Mouse (Mus musculus) adrenal gland, postnatal 10 days (tissue): ENCODE data around the gene Sh3kbp1. TPM values are rescaled to one million over a fixed set of nuclear protein-coding genes. Genes with fewer than 3 reads are reported as not detected.
A peak's percentile ranks its signal among the peaks of the same experiment; 100 is the strongest.

Source experiments
- DNase-seq: peaks from one replicate; pipeline ENCODE4 v3.0.0; 2021; ENCODE audit warnings: mixed read lengths
- total RNA-seq, 2 experiments: library from RNA; stranded (reverse); gene quantifications; 2 replicates each; pipeline ENCODE4 v1.2.3; 2021

Gene Sh3kbp1
- total RNA-seq, 2 experiments from 2014 or later: 52.6 to 58.7 TPM

GRCm38 (mm10) chrX:159678320-159678835, 51.3 kb downstream of the Sh3kbp1 start:
- no peak for DNase-seq

- no peak for DNase-seq
These were observed 58.4 kb downstream of the Sh3kbp1 start for GRCm38 (mm10) chrX:159685521-159685920.

- no peak for DNase-seq
These were observed 59.8 kb downstream of the Sh3kbp1 start for GRCm38 (mm10) chrX:159686850-159687249.

GRCm38 (mm10) chrX:159688698-159689097, 61.6 kb downstream of the Sh3kbp1 start:
- DNase-seq: no peak

GRCm38 (mm10) chrX:159689785-159690416, 62.8 kb downstream of the Sh3kbp1 start:
- DNase-seq: no peak

- no peak for DNase-seq
These were observed 66.1 kb downstream of the Sh3kbp1 start for GRCm38 (mm10) chrX:159693126-159693525.

- DNase-seq: no peak
These were observed 69.5 kb downstream of the Sh3kbp1 start for GRCm38 (mm10) chrX:159696545-159696944.

- no peak for DNase-seq
These were observed 70.0 kb downstream of the Sh3kbp1 start for GRCm38 (mm10) chrX:159697030-159697454.

GRCm38 (mm10) chrX:159702850-159703249, 75.8 kb downstream of the Sh3kbp1 start:
- no peak for DNase-seq

GRCm38 (mm10) chrX:159704381-159705004, 77.4 kb downstream of the Sh3kbp1 start:
- DNase-seq: no peak

GRCm38 (mm10) chrX:159705412-159705811, 78.3 kb downstream of the Sh3kbp1 start:
- DNase-seq: no peak

- no peak for DNase-seq
These were observed 81.2 kb downstream of the Sh3kbp1 start for GRCm38 (mm10) chrX:159708076-159708830.

- DNase-seq: no peak
These were observed 82.2 kb downstream of the Sh3kbp1 start for GRCm38 (mm10) chrX:159709296-159709695.

- DNase-seq: no peak
These were observed 84.3 kb downstream of the Sh3kbp1 start for GRCm38 (mm10) chrX:159711070-159712029.

- DNase-seq: no peak
These were observed 86.1 kb downstream of the Sh3kbp1 start for GRCm38 (mm10) chrX:159713191-159713590.

- DNase-seq: no peak
These were observed 94.3 kb downstream of the Sh3kbp1 start for GRCm38 (mm10) chrX:159721390-159721789.

- no peak for DNase-seq
These were observed 104.3 kb downstream of the Sh3kbp1 start for GRCm38 (mm10) chrX:159731421-159731820.

GRCm38 (mm10) chrX:159732845-159733244, 105.8 kb downstream of the Sh3kbp1 start:
- no peak for DNase-seq

GRCm38 (mm10) chrX:159733948-159734347, 106.9 kb downstream of the Sh3kbp1 start:
- DNase-seq: no peak

- peak; percentile 42 for DNase-seq
These were observed 108.5 kb downstream of the Sh3kbp1 start for GRCm38 (mm10) chrX:159735513-159736099.

- DNase-seq: no peak
These were observed 110.3 kb downstream of the Sh3kbp1 start for GRCm38 (mm10) chrX:159737344-159737743.
